In the genomic region with DNA sequence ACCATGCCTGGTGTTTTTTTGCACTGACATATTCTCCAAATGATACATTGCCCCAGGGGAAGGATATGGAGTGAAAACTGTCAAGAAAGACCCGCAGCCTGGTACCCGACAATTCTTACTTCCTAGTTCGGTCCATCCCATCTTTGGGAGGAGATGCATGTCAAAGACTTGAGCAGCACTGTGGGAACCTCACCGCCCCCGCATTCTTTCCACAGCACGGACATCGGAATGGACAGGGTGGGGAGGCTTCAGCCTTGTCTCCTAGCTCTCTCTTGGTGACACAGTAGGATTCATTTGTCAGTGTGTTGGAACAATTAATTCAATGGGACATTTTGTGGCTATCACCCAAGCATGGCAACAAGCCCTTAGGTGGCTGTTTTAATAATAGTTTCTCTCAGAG, we compare ENCODE assay signal across 28 mouse cellular contexts.
"Had no signal": no experiment of that assay in that cellular context is flagged by ENCODE, and none has a peak within 500 bp of the region (broad histone marks: within the 10 kb centered on the region; RNA-seq: fewer than 3 reads in every experiment).

No protein-coding gene starts in this region.

- H3K4me1 ChIP-seq: heart, embryonic 13.5 days; heart, embryonic 15.5 days; intestine, embryonic 15.5 days; kidney, embryonic 15.5 days; limb, embryonic 12.5 days; liver, embryonic 13.5 days; liver, embryonic 15.5 days had no signal

- DNase-seq: gastrocnemius, adult 2 months; gastrocnemius, postnatal 10 days; gastrocnemius, postnatal 25 days; heart, postnatal 36 days; kidney, adult 2 months; kidney, adult 9 months; kidney, postnatal 14 days; kidney, postnatal 36 days; liver; liver, embryonic 13.5 days; liver, postnatal 0 days had no signal

- H3K27me3 ChIP-seq: heart, embryonic 13.5 days; heart, embryonic 15.5 days; hindbrain, embryonic 12.5 days; intestine, embryonic 15.5 days; kidney, embryonic 15.5 days; limb, embryonic 12.5 days had no signal

- H3K27ac ChIP-seq: gastrocnemius, adult 2 months; heart, embryonic 13.5 days; heart, embryonic 15.5 days; hindbrain, embryonic 10.5 days; hindbrain, embryonic 12.5 days; hindbrain, embryonic 14.5 days; intestine, embryonic 15.5 days; kidney, embryonic 15.5 days; kidney, postnatal 0 days; layer of hippocampus, adult 2 months; left cerebral cortex, adult 2 months; limb, embryonic 10.5 days; limb, embryonic 12.5 days; liver, embryonic 13.5 days; liver, embryonic 15.5 days had no signal

- H3K9me3 ChIP-seq: heart, embryonic 13.5 days; heart, embryonic 15.5 days; hindbrain, embryonic 10.5 days; hindbrain, embryonic 12.5 days; intestine, embryonic 15.5 days; kidney, embryonic 15.5 days; limb, embryonic 10.5 days; limb, embryonic 12.5 days; liver, embryonic 13.5 days; liver, embryonic 15.5 days had no signal

- ATAC-seq: hindbrain, embryonic 16.5 days; inflammation-experienced regulatory T-cells, adult 6 months; intestine, embryonic 15.5 days; intestine, postnatal 0 days; liver, postnatal 0 days had no signal

- H3K4me2 ChIP-seq: heart, embryonic 13.5 days; heart, embryonic 15.5 days; hindbrain, embryonic 12.5 days; hindbrain, embryonic 14.5 days; intestine, embryonic 15.5 days; kidney, embryonic 15.5 days; limb, embryonic 12.5 days; liver, embryonic 11.5 days; liver, embryonic 13.5 days; liver, embryonic 15.5 days had no signal

- H3K4me3 ChIP-seq: gastrocnemius, adult 2 months; heart, embryonic 13.5 days; heart, embryonic 15.5 days; hindbrain, embryonic 10.5 days; hindbrain, embryonic 12.5 days; intestine, embryonic 15.5 days; kidney, embryonic 15.5 days; layer of hippocampus, adult 2 months; left cerebral cortex, adult 2 months; limb, embryonic 10.5 days; limb, embryonic 12.5 days; liver, embryonic 13.5 days; liver, embryonic 15.5 days had no signal

- H3K9ac ChIP-seq: heart, embryonic 13.5 days; heart, embryonic 15.5 days; hindbrain, embryonic 12.5 days; hindbrain, embryonic 14.5 days; intestine, embryonic 15.5 days; kidney, embryonic 15.5 days; limb, embryonic 12.5 days; liver, embryonic 13.5 days; liver, embryonic 15.5 days; liver, postnatal 0 days had no signal

- H3K36me3 ChIP-seq: heart, embryonic 13.5 days; heart, embryonic 15.5 days; hindbrain, embryonic 10.5 days; hindbrain, embryonic 12.5 days; intestine, embryonic 15.5 days; kidney, embryonic 15.5 days; limb, embryonic 10.5 days; limb, embryonic 12.5 days; liver, embryonic 13.5 days; liver, embryonic 15.5 days had no signal
